Mouse (Mus musculus) ovary, adult 18-20 months (tissue): ENCODE data around the gene Hibch.
"Not testable (repeated sequence)": the region's sequence is repeated elsewhere in the genome, so short reads cannot be mapped to it uniquely, and the experiment has no call there.

Experiments used
- DNase-seq: peaks from one replicate; pipeline ENCODE4 v3.0.0; 2022; ENCODE audit warnings: low spot score, mixed read lengths

The Hibch gene

GRCm38 (mm10) chr1:52884208-52884607, 39.5 kb downstream of the Hibch start:
- DNase-seq = no peak

- DNase-seq = no peak
Measured at GRCm38 (mm10) chr1:52909783-52910182, 65.1 kb downstream of the Hibch start.

- no peak for DNase-seq
Measured at GRCm38 (mm10) chr1:52916655-52917054, 71.9 kb downstream of the Hibch start.

- DNase-seq = not testable (repeated sequence)
Measured at GRCm38 (mm10) chr1:52918897-52919296, 74.2 kb downstream of the Hibch start.

GRCm38 (mm10) chr1:52924482-52924881, 79.8 kb downstream of the Hibch start:
- DNase-seq = not testable (repeated sequence)

- no peak for DNase-seq
Measured at GRCm38 (mm10) chr1:52934494-52934893, 89.8 kb downstream of the Hibch start.

GRCm38 (mm10) chr1:52939021-52939420, 94.3 kb downstream of the Hibch start:
- no peak for DNase-seq

- DNase-seq = no peak
Measured at GRCm38 (mm10) chr1:52947895-52948294, 103.2 kb downstream of the Hibch start.

- no peak for DNase-seq
Measured at GRCm38 (mm10) chr1:52951146-52951868, 106.6 kb downstream of the Hibch start.

- DNase-seq = no peak
Measured at GRCm38 (mm10) chr1:52952143-52952542, 107.4 kb downstream of the Hibch start.

- DNase-seq = no peak
Measured at GRCm38 (mm10) chr1:52952551-52953397, 108.0 kb downstream of the Hibch start.

- DNase-seq = no peak
Measured at GRCm38 (mm10) chr1:52953548-52953947, 108.8 kb downstream of the Hibch start.

- no peak for DNase-seq
Measured at GRCm38 (mm10) chr1:52954456-52954855, 109.7 kb downstream of the Hibch start.

- no peak for DNase-seq
Measured at GRCm38 (mm10) chr1:52955102-52955501, 110.4 kb downstream of the Hibch start.

GRCm38 (mm10) chr1:52956746-52957145, 112.0 kb downstream of the Hibch start:
- no peak for DNase-seq

GRCm38 (mm10) chr1:52960191-52960590, 115.5 kb downstream of the Hibch start:
- no peak for DNase-seq

- no peak for DNase-seq
Measured at GRCm38 (mm10) chr1:52963097-52963496, 118.4 kb downstream of the Hibch start.

- DNase-seq = no peak
Measured at GRCm38 (mm10) chr1:52964581-52964980, 119.9 kb downstream of the Hibch start.
